Mouse (Mus musculus): ENCODE results near the gene Ctrb1. TPM values are rescaled to one million over a fixed set of nuclear protein-coding genes. Genes with fewer than 3 reads are reported as not detected.

Ctrb1 gene
- polyA plus RNA-seq, 1 experiment from 2014 or later = not detected

- H3K4me3 ChIP-seq (ENCODE audit: low read depth, low read length) = no peak overlapping the region
- H3K9me3 ChIP-seq (ENCODE audit: low read length) = no peaks in the 10 kb centered on the region
- peak overlapping the region; percentile 27 for H3K4me2 ChIP-seq (replicated peaks; ENCODE audit: low read depth, low read length)
- DNase-seq (ENCODE audit: low spot score) = peak; percentile 73
- peak overlapping the region; percentile 78 for H3K27ac ChIP-seq (ENCODE audit: low read length)
- no peak overlapping the region for H3K9ac ChIP-seq (replicated peaks; ENCODE audit: low read depth)
- TF ChIP-seq CTCF (IDR thresholded peaks at IDR 0.05) (peak; percentile 54), EP300 (IDR thresholded peaks at IDR 0.05) (peak; percentile 15; the same call in 1 of the 2 replicates)
- ATAC-seq = peak; percentile 20
- H3K4me1 ChIP-seq (ENCODE audit: insufficient read depth, low read depth, low read length) = peaks cover 66% of the 10 kb centered on the region
- no peaks in the 10 kb centered on the region for H3K27me3 ChIP-seq (replicated peaks; ENCODE audit: insufficient read depth, low read length)
- no peaks in the 10 kb centered on the region for H3K36me3 ChIP-seq (ENCODE audit: insufficient read depth, low read length)
- WGBS = 34% methylated on average over 8 of the region's 8 CpGs
These were observed 44.5 kb upstream of the Ctrb1 start for GRCm38 (mm10) chr8:111735335-111735761.

- Histone ChIP-seq H3K9me3 (ENCODE audit: low read length) (no peaks in the 10 kb centered on the region), H3K27me3 (replicated peaks; ENCODE audit: insufficient read depth, low read length) (no peaks in the 10 kb centered on the region), H3K4me1 (ENCODE audit: insufficient read depth, low read depth, low read length) (peaks cover 68% of the 10 kb centered on the region), H3K27ac (ENCODE audit: low read length) (peak overlapping the region; percentile 78), H3K9ac (replicated peaks; ENCODE audit: low read depth) (no peak overlapping the region), H3K4me2 (replicated peaks; ENCODE audit: low read depth, low read length) (peak overlapping the region; percentile 27), H3K36me3 (ENCODE audit: insufficient read depth, low read length) (no peaks in the 10 kb centered on the region), H3K4me3 (ENCODE audit: low read depth, low read length) (no peak overlapping the region)
- peak; percentile 57 for DNase-seq (ENCODE audit: low spot score)
- WGBS = 27% methylated on average over 6 of the region's 6 CpGs
- TF ChIP-seq EP300 (IDR thresholded peaks at IDR 0.05) = no peak
- no peak; the same call in 1 of the 2 replicates for TF ChIP-seq CTCF (IDR thresholded peaks at IDR 0.05)
- peak; percentile 1; the same call in 1 of the 2 replicates for ATAC-seq
These were observed 43.6 kb upstream of the Ctrb1 start for GRCm38 (mm10) chr8:111734244-111734960.

GRCm38 (mm10) chr8:111733581-111734243 is 42.9 kb upstream of the Ctrb1 start:
- WGBS = 16% methylated on average over 5 of the region's 5 CpGs
- H3K9me3 ChIP-seq (ENCODE audit: low read length) = no peaks in the 10 kb centered on the region
- peak; percentile 50 for DNase-seq (ENCODE audit: low spot score)
- H3K9ac ChIP-seq (replicated peaks; ENCODE audit: low read depth) = no peak overlapping the region
- TF ChIP-seq EP300 (IDR thresholded peaks at IDR 0.05) = peak; percentile 40; the same call in 1 of the 2 replicates
- TF ChIP-seq CTCF (IDR thresholded peaks at IDR 0.05) = no peak
- H3K27me3 ChIP-seq (replicated peaks; ENCODE audit: insufficient read depth, low read length) = no peaks in the 10 kb centered on the region
- no peak for ATAC-seq
- peaks cover 66% of the 10 kb centered on the region for H3K4me1 ChIP-seq (ENCODE audit: insufficient read depth, low read depth, low read length)
- H3K27ac ChIP-seq (ENCODE audit: low read length) = peak overlapping the region; percentile 96
- no peak overlapping the region for H3K4me3 ChIP-seq (ENCODE audit: low read depth, low read length)
- no peaks in the 10 kb centered on the region for H3K36me3 ChIP-seq (ENCODE audit: insufficient read depth, low read length)
- H3K4me2 ChIP-seq (replicated peaks; ENCODE audit: low read depth, low read length) = no peak overlapping the region

- Histone ChIP-seq H3K4me2 (replicated peaks; ENCODE audit: low read depth, low read length) (peak overlapping the region; percentile 91), H3K36me3 (ENCODE audit: insufficient read depth, low read length) (no peaks in the 10 kb centered on the region), H3K4me3 (ENCODE audit: low read depth, low read length) (peak overlapping the region; percentile 71), H3K4me1 (ENCODE audit: insufficient read depth, low read depth, low read length) (peaks cover 75% of the 10 kb centered on the region), H3K27ac (ENCODE audit: low read length) (peak overlapping the region; percentile 96), H3K9me3 (ENCODE audit: low read length) (no peaks in the 10 kb centered on the region), H3K9ac (replicated peaks; ENCODE audit: low read depth) (peak overlapping the region; percentile 74; the same call in 1 of the 2 replicates), H3K27me3 (replicated peaks; ENCODE audit: insufficient read depth, low read length) (no peaks in the 10 kb centered on the region)
- peak; percentile 24; the same call in 1 of the 2 replicates for ATAC-seq
- DNase-seq (ENCODE audit: low spot score) = peak; percentile 78
- peak; percentile 50; the same call in 1 of the 2 replicates for TF ChIP-seq EP300 (IDR thresholded peaks at IDR 0.05)
- no peak; the same call in 1 of the 2 replicates for TF ChIP-seq CTCF (IDR thresholded peaks at IDR 0.05)
- WGBS = 20% methylated on average over 10 of the region's 10 CpGs
These were observed 41.7 kb upstream of the Ctrb1 start for GRCm38 (mm10) chr8:111732406-111733085.

GRCm38 (mm10) chr8:111732004-111732403 is 41.2 kb upstream of the Ctrb1 start:
- Histone ChIP-seq H3K4me3 (ENCODE audit: low read depth, low read length) (peak overlapping the region; percentile 71), H3K36me3 (ENCODE audit: insufficient read depth, low read length) (no peaks in the 10 kb centered on the region), H3K9me3 (ENCODE audit: low read length) (no peaks in the 10 kb centered on the region), H3K27me3 (replicated peaks; ENCODE audit: insufficient read depth, low read length) (no peaks in the 10 kb centered on the region), H3K4me2 (replicated peaks; ENCODE audit: low read depth, low read length) (peak overlapping the region; percentile 91), H3K27ac (ENCODE audit: low read length) (peak overlapping the region; percentile 96), H3K4me1 (ENCODE audit: insufficient read depth, low read depth, low read length) (peaks cover 80% of the 10 kb centered on the region), H3K9ac (replicated peaks; ENCODE audit: low read depth) (peak overlapping the region; percentile 74)
- DNase-seq (ENCODE audit: low spot score) (peak; percentile 98), ATAC-seq (peak; percentile 94)
- TF ChIP-seq CTCF (IDR thresholded peaks at IDR 0.05) (no peak), EP300 (IDR thresholded peaks at IDR 0.05) (no peak)
- WGBS = 1% methylated on average over 26 of the region's 41 CpGs

Data from lung, postnatal 0 days (tissue).